Mouse (Mus musculus): Measurements from ENCODE around the gene Ddx6. TPM values are rescaled to one million over a fixed set of nuclear protein-coding genes. Genes with fewer than 3 reads are reported as not detected.
"Not testable (repeated sequence)": the region's sequence is repeated elsewhere in the genome, so short reads cannot be mapped to it uniquely, and the experiment has no call there.

Ddx6 gene
- polyA plus RNA-seq, 1 experiment, result 10.8 TPM

DNA sequence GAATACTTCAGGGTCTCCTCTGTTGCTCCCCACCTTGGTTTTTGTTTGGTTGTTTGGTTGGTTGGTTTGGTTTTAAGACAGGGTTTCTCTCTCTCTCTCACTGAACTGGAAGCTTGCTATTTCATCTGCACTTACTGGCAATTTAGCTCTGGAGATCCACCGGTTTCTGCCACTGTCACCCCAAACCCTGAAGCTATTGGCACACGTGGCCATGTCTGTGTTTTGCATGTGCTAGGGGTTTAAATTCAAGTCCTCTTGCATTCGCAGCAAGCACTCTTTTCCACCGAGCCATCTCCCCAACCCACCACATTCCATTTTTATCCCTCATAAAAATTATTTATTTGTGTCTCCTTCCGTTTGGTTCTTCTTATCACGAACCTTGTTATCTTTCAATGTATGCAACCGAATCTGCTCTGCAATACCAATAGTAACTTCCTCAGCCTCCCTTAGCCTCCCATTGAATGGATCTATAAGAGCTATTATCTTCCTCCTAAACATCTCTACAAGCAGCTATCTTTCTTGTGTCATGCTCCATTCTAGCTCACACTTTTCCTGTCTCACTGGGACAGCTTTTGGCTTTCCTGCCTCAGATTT lies 13.0 kb upstream of the Ddx6 start:
- no peak for DNase-seq (ENCODE audit: low read depth, low spot score)
- WGBS, result 53% methylated on average over 7 of the region's 7 CpGs

DNA sequence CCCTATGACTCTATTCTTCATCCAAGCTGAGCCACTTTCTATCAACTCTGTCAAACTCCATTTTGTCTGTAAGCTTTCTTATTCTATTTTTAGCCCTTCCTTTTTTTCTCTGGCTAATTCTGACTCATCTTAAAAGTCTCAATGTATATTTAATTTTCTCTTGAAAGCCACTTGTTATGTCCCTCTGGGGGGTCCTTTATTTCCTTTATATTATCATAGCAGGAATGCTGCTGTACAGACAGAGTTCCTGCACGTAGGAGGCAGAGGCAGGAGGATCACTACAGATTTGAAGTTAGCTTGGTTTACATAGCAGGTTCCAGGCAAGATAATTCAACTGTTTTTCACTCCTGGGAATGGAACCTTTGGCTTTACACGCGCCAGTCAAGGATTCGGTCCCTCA lies 11.5 kb upstream of the Ddx6 start:
- no peak for DNase-seq (ENCODE audit: low read depth, low spot score)
- WGBS, result 80% methylated on average over 4 of the region's 4 CpGs

DNA sequence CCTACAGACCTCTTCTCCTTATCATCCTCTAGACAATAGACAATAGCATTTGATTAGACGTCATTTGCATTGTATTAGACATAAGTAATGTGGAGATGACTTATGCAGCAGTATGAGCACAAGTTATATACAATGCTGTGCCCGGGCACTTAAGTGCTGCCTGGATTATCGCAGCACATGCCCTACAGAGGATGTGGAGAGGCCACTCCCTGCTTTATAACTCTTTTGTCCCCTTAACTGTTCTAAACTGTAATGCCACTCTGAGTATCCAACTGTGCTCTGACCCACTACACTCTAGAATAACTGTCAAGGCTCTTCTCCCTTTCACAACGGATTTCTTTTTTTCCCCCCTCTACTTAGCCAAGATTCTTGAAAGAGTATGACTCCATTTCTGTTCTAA lies 10.8 kb upstream of the Ddx6 start:
- DNase-seq (ENCODE audit: low read depth, low spot score), result no peak
- 40% methylated on average over 4 of the region's 4 CpGs for WGBS

DNA sequence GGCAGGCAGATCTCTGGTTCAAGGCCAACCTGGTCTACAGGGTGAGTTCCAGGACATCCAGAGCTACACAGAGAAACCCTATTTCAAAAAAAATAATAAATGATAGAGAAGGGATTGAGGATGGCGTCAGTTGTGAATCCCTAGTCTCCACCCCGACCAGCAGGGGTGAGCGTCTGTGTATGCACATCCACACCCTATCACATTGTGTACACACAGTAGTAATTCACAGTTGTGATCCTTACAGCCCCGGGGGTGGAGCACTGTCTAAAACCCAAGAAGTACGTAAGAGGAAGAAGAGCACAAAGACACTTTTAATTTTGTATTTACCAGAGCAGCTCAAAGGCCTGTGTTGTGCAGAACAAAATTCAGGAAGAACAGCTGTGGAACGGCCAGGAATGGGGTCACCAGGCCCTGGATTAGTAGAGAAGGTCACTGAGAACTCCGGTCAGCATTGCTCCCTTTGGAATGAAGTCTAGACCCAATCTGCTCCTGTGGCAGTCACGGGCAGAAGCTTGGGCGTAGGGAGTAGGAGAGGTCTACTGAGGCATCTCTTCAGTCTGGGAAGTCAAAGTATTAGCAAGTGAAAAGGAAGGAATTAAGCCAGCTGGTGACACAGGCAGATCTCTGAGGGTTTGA lies 9.7 kb upstream of the Ddx6 start:
- DNase-seq (ENCODE audit: low read depth, low spot score), result no peak

DNA sequence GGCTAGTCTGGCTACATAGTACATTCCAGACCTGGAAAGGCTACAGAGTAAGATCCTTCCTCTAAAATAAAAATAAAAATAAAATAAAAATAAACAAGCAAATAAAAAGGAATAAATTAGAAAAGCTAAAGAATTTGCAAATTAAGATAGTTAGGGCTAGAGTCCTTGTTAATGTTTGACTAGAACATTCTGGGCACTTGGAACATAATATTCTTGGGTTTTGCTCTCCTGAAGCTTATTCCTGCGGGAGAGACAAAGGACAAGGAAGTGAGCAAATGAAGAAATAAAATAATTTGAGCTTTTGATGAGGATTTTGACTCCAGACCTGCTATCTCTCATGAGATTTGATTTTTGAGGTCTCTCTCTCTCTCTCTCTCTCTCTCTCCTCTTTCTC lies 9.2 kb upstream of the Ddx6 start:
- no peak for DNase-seq (ENCODE audit: low read depth, low spot score)
- WGBS, result 41% methylated on average over 1 of the region's 1 CpGs

More for the DNA sequence above, 9.7 kb upstream of the Ddx6 start:
- WGBS, result 32% methylated on average over 9 of the region's 9 CpGs

DNA sequence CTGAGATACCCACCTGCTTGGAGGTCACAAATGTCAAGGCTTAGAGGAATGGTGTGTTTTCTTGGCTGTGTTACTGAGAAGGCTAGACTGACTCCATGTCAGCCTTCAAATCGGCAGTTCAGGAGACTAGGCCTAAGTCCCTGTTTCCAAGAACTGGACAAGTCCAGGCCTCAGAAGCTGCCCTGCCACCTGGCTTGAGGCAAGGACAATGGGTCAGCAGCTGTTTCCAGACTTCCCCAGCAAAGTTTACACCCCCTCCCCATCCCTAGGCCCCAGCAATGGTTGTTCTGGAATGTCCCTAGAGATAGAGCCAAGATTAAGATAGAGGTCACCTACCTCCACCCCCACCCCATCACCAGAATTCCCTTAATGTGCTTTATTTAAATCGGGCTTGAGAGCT lies 7.0 kb upstream of the Ddx6 start:
- 96% methylated on average over 2 of the region's 2 CpGs for WGBS
- DNase-seq (ENCODE audit: low read depth, low spot score), result no peak

DNA sequence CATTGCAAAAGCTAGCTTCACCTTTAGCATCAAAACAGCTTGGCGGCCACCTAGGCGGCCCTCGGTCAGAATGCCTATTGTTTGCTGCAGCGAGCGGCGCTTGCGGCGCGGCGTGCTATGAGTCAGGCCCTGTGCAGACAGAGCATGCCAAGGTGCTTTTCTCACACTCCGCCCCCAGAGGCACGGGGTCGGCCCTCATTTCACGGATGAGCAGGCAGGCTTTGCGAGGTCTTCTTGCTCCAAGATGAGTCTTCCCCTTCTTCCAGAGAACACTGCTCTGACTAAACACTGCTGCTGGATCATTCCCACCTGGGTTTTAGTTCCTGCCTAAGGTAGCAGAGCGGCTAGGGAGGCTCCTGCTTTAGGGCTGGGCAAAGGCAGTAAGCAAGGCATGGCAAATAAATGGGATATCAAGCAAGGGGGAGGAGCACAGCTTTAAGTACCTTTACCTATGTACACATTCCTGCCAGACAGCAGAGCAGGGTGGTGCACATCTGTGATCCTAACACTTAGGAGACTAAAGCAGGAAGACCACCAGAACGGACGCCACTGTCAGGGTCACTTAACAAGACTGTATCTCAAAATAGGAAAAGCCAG lies 5.7 kb upstream of the Ddx6 start:
- 7% methylated on average over 18 of the region's 18 CpGs for WGBS
- no peak for DNase-seq (ENCODE audit: low read depth, low spot score)

DNA sequence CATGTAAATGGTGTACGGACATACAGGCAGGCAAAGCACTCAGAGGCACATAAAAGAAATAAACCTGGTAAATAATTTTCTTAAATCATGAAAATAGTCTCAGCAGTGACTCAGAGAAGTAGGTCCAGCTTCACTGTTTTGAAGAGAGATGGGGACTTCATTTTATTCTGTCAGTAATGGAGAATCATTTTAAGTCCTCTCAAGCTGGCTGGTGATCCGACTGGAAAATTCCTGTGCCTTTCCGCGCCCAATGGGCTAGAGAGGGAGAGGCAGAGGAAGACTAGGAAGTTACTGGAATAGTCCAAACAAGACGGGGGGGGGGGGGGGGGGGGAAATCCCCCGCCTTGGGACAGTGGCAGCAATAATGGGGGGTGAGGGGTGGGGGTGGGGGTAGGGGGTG lies 5.1 kb upstream of the Ddx6 start:
- 12% methylated on average over 6 of the region's 6 CpGs for WGBS
- DNase-seq (ENCODE audit: low read depth, low spot score), result no peak

DNA sequence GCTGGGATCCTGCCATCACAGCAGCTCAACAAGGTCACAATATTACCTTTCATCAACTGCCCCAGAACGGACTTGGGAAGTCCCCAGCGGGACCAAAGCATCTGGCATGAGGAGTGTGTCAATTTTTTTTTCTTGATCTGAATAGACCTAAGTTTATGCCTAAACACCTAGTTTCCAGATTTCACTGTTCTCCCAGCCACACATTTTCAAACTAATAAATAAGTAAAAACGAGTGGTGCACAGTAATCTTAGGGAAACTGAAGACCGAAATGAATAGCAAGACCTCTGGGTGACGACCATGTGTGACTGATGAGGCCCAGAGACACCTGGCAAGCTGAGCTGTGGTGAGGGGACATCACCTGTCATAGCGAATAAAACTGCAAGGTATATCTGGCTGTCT lies 3.9 kb upstream of the Ddx6 start:
- WGBS, result 76% methylated on average over 6 of the region's 6 CpGs
- no peak for DNase-seq (ENCODE audit: low read depth, low spot score)

DNA sequence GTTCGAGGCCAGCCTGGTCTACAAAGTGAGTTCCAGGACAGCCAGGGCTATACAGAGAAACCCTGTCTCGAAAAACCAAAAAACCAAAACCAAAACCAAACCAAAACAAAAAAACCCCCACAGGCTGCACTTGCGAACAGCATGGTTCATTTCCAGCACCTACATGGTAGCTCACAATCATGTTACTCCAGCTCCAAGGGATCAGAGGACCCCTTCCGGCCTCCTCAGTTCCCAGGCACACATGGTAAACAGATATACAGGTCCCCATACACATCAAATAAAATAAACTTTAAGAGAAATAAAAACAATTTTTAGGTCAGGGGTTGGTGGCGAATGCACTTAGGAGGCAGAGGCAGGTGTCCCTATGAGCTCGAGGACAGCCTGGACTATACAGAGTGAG lies 1.9 kb upstream of the Ddx6 start:
- 52% methylated on average over 6 of the region's 6 CpGs for WGBS
- DNase-seq (ENCODE audit: low read depth, low spot score), result no peak

DNA sequence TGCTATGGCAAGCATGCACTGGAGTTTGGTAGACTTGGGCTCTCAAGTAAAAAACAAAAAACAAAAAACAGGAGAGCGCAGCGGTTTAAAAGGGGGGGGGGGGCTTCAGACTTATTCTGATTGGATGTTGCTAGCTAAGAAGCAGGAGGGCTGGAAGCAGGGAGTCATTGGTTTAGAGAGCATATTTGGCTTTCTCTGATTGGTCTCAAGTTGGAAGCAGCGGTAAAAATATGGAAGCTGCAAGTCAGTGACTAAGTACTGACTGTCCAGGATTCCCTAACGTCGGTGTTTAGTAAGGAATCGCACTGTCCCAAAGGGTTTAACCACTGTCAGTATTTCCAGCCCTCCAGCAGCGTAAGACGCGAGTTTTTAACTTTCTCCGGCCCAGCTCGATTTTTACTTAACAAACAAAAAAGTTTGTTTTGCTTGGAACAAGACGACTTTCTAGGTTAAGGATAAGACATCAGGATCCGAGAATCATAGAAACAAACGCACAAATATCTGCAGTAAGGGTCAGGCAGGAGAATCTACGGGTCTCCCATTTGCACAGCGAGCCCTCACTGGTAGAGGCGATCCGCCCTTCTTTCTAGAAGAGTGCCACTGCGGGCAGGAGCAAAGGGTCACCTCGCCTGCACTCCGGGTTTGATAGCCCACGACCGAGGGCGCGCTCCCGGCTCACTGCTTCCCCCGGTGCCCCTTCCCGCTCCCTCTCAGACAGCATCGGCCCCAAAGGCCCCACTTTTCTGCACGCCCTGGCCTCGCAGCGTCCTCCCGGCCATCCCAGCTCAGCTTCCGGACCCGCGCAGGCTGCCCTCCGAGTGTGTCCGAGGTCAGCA lies 1.0 kb upstream of the Ddx6 start:
- no peak for DNase-seq (ENCODE audit: low read depth, low spot score)
- under 1% methylated on average over 38 of the region's 38 CpGs for WGBS

DNA sequence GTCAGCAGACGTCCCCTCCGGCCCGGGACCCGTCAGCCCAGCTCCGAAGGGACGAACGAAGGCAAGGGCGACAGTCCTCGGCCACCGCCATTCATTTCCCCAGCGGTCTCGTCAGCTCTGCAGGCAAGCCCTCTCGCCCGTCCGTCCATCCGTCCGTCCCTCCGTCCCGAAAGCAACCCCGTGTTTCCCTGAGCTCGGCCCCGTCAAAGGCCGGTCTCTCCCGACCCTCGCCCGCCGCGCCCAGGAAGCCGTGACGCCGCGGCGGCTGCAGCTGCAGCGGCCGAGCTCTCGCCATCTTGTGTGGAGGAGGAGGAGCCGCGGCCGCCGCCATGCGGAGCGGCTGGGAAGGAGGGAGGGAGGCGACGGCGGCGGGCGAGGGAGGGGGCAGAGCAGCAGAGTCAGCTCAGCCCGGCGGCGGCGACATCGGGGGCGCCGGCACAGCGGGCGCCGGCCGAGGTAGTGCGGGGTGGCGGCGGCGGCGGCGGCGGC lies 358 bp upstream of the Ddx6 start:
- under 1% methylated on average over 55 of the region's 65 CpGs for WGBS
- DNase-seq (ENCODE audit: low read depth, low spot score), result no peak

DNA sequence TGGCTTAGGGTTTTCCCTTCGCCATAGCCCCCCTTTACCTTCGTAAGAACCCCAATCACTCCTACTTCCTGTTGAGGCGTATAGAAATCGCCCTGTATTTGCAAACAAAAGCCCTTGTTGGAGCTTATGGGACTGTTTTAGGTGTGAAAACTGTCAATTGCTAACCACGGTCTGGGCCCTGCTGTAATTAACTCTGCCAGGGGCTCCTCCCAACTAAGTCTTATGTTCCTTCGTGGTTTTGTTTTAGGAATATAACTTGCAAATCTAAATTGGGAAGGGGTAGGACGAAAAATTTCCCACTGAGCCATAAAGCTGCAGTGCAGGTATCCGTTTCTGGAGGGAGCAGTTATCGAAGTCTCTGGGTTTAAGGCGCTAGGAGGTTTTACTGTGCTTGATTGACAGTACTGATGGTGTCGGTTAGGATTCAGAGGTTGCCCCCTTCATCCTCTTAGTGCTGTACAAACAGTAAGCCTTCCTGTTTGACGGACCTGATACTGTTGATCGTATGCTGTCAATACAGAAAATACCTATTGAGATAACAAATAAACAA lies 999 bp downstream of the Ddx6 start:
- WGBS, result under 1% methylated on average over 13 of the region's 13 CpGs
- DNase-seq (ENCODE audit: low read depth, low spot score), result no peak

DNA sequence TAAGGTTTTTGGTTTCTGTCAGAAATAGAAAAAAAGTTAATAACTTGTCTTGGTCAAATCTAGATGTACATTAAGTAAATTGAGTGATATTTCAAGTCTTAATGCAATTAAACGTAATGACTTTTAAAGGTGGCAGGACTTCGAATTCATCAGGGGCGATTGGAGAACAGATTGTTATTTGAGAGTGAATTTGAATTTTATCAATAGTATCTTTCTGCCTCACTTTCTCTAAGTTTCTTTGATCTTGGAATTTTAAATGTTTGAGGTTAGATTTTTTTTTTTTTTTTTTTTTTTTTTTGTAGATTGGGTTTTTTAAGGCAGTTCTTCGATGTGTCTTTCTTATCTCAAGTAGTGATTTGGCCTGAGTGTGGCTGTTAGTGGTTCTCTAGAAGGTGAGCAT lies 2.0 kb downstream of the Ddx6 start:
- 11% methylated on average over 4 of the region's 4 CpGs for WGBS
- no peak for DNase-seq (ENCODE audit: low read depth, low spot score)

DNA sequence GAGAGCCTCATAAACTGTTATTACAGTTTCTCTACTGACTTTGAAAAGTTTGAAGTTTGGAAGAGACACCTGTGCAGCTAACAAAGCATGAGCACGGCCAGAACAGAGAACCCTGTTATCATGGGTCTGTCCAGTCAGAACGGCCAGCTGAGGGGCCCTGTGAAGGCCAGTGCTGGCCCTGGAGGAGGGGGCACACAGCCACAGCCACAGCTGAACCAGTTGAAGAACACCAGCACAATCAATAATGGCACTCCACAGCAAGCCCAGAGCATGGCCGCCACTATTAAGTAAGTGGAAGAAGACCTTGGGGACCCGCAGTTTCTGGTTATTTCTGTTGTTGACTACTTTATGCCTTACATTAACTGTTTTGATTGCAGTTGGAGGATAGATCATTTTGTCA lies 2.6 kb downstream of the Ddx6 start:
- 11% methylated on average over 4 of the region's 4 CpGs for WGBS
- no peak for DNase-seq (ENCODE audit: low read depth, low spot score)

DNA sequence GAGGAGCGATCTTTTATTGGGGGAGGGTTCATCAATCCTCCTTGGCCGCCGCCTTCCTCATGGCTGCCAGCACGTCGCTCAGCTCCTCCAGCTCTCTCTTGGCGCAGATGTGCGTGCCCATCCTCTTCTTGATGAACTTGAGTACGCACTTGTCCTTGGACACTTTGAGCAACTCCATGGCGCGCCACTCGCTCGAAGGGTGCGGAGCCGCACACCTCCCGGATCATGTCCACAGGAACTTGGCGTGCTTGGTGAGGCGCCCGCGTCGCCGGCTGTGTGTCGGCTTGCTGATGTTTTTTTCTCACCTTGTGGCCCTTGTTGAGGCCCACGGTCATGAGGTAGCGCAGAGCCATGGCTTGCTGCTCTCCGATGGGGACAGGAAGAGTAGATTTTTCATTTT lies 5.7 kb downstream of the Ddx6 start:
- WGBS, result 96% methylated on average over 25 of the region's 25 CpGs
- no peak for DNase-seq (ENCODE audit: low read depth, low spot score)

DNA sequence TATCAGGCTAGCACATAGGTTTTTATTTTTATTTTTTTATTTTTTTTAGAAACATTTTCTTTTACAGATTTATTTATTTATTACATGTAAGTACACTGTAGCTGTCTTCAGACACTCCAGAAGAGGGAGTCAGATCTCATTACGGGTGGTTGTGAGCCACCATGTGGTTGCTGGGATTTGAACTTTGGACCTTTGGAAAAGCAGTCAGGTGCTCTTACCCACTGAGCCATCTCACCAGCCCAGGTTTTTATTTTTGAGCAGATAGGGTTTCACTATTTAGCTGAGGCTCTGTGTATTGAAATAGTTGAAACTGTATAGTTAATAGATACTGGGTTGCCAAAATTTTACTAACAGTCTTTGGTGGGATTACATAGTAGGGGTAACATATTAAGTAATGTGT lies 8.4 kb downstream of the Ddx6 start:
- WGBS, result 8% methylated on average over 1 of the region's 1 CpGs
- not testable (repeated sequence) for DNase-seq (ENCODE audit: low read depth, low spot score)

DNA sequence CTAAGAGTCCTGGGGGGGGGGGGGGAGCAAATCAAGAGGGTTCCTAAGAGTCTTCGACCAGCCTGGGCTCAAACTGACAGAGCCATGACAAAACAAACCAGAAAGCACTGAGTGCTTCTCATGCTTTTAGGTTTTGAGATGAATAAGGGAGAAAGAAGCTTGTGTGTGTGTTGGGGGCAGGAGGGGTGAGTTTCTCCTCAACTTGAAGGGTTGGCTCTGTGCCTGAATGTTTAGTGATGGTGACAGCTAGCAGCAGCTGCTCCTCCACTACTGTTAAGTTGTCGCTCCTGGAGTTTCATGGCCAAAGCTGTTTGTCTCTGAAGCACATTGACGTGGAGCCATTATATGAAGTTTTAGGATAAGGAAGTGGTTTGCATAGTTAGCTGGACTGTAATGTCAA lies 16.4 kb downstream of the Ddx6 start:
- 62% methylated on average over 3 of the region's 3 CpGs for WGBS

DNA sequence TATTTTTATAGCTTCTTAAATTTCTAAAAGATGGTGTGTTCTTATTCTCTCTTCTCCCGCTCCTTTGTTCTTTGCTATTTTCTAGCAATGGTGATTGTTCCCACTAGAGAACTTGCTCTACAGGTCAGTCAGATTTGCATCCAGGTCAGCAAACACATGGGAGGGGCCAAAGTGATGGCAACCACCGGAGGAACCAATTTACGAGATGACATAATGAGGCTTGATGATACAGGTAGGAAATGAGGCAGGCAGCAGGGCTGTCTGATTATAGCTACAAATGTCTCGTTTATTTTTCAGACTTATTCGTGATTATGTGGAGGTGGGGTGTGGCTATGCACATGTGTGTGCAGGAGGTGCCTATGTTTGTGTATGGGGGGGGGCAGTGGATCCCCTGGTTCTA lies 19.7 kb downstream of the Ddx6 start:
- WGBS, result 25% methylated on average over 5 of the region's 5 CpGs
- no peak for DNase-seq (ENCODE audit: low read depth, low spot score)

More for the DNA sequence above, 16.4 kb downstream of the Ddx6 start:
- no peak for DNase-seq (ENCODE audit: low read depth, low spot score)

DNA sequence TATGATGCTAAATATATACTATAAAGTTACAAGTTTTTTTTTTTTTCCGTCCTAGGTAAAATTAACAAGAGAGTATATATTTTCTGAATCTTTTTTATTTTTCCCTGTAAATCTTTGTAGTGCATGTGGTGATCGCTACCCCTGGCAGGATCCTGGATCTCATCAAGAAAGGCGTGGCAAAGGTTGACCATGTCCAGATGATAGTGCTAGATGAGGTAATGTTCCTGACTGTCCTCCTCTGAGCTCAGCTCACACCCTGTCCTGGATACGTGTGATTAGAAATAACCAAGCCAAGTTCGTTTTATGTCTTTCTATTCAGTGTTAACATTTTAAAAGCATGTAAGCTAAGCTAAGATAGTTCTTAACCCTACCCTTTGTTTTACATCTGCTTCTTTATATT lies 21.6 kb downstream of the Ddx6 start:
- no peak for DNase-seq (ENCODE audit: low read depth, low spot score)
- 66% methylated on average over 5 of the region's 5 CpGs for WGBS

All from large intestine, adult 2 months (tissue).